Mouse (Mus musculus): Measurements from ENCODE around the gene Cyp2a22. TPM values are rescaled to one million over a fixed set of nuclear protein-coding genes. Genes with fewer than 3 reads are reported as not detected.
"Not testable (repeated sequence)": the region's sequence is repeated elsewhere in the genome, so short reads cannot be mapped to it uniquely, and the experiment has no call there.

Cyp2a22 gene
- not detected in 2 replicates for polyA plus RNA-seq (2012; ENCODE audit: insufficient read depth, low replicate concordance)

DNA sequence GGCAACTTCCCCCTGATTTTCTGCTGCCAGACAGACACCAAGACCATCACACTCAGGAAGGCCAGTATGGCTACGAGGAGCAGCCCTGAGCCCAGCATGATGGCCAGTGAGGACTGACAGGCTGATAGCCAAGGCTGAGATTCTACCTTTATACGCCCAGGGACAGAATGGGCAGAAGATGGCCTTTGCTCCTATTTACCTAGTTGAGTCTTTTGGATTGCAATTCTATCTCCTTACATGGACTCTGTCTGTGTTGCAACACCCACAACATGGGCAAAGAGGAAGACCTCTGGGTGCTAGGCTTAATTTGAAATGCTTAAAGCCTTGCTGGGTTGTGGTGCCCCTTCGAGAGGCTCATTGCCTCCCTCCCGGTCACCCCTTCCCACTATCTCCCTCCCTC is at the start of gene Cyp2a22:
Gene Cyp2a22 (minus strand): TSS at position 123 of the 400 bp plus-strand sequence.
- TF ChIP-seq FLI1 (IDR thresholded peaks at IDR 0.05; ENCODE audit: low read length), result no peak
- no peak for TF ChIP-seq GATA1 (IDR thresholded peaks at IDR 0.05; ENCODE audit: borderline replicate concordance, low read length)
- Histone ChIP-seq H3K36me3 (replicated peaks; ENCODE audit: low read length) (no peaks in the 10 kb centered on the region), H3K9me3 (peaks cover 8% of the 10 kb centered on the region), H3K4me1 (no peaks in the 10 kb centered on the region), H3K4me3 (replicated peaks) (no peak within 1 kb of the TSS), H3K27me3 (replicated peaks) (no peaks in the 10 kb centered on the region)

- H3K9me3 ChIP-seq, result peaks cover 10% of the 10 kb centered on the region
- H3K4me3 ChIP-seq (replicated peaks); H3K27me3 ChIP-seq (replicated peaks); H3K36me3 ChIP-seq (replicated peaks; ENCODE audit: low read length); H3K4me1 ChIP-seq: not testable (repeated sequence)
These were observed 44.0 kb upstream of the Cyp2a22 start for GRCm38 (mm10) chr7:26983151-26983550.

- Histone ChIP-seq H3K36me3 (replicated peaks; ENCODE audit: low read length) (no peaks in the 10 kb centered on the region), H3K4me3 (replicated peaks) (no peak overlapping the region), H3K9me3 (peaks cover 10% of the 10 kb centered on the region), H3K27me3 (replicated peaks) (no peaks in the 10 kb centered on the region), H3K4me1 (no peaks in the 10 kb centered on the region)
- TF ChIP-seq FLI1 (IDR thresholded peaks at IDR 0.05; ENCODE audit: low read length) (no peak), GATA1 (IDR thresholded peaks at IDR 0.05; ENCODE audit: borderline replicate concordance, low read length) (no peak)
These were observed 43.4 kb upstream of the Cyp2a22 start for GRCm38 (mm10) chr7:26982551-26982950.

DNA sequence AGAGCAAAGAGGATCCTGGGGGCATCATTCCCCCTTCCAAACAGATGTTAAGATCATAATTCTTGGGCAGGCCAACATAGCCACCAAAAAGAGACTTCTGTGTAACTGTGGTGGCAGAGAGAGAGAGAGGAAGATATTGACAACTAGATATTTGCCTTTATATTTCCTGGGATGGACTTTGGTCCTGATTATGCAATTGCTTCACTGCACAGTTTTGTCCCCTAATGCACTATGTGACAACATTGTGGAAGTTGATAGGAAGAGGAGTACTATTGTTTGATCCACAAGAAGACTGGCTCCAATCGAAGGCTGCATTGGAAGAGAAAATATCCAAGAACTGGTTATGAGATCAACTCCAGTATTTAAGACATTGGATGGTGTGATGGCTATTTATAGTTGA is 42.8 kb upstream of the Cyp2a22 start:
- not testable (repeated sequence) for H3K4me3 ChIP-seq (replicated peaks); H3K27me3 ChIP-seq (replicated peaks); H3K4me1 ChIP-seq; H3K36me3 ChIP-seq (replicated peaks; ENCODE audit: low read length)
- peaks cover 10% of the 10 kb centered on the region for H3K9me3 ChIP-seq

GRCm38 (mm10) chr7:26981464-26981863 is 42.3 kb upstream of the Cyp2a22 start:
- H3K9me3 ChIP-seq, result peaks cover 10% of the 10 kb centered on the region
- not testable (repeated sequence) for H3K4me1 ChIP-seq; H3K36me3 ChIP-seq (replicated peaks; ENCODE audit: low read length); H3K4me3 ChIP-seq (replicated peaks); H3K27me3 ChIP-seq (replicated peaks)

GRCm38 (mm10) chr7:26962371-26962770 is 23.2 kb upstream of the Cyp2a22 start:
- H3K9me3 ChIP-seq; H3K4me3 ChIP-seq (replicated peaks); H3K27me3 ChIP-seq (replicated peaks); H3K4me1 ChIP-seq; H3K36me3 ChIP-seq (replicated peaks; ENCODE audit: low read length): not testable (repeated sequence)

GRCm38 (mm10) chr7:26953306-26953705 is 14.1 kb upstream of the Cyp2a22 start:
- H3K9me3 ChIP-seq; H3K27me3 ChIP-seq (replicated peaks); H3K4me1 ChIP-seq; H3K4me3 ChIP-seq (replicated peaks); H3K36me3 ChIP-seq (replicated peaks; ENCODE audit: low read length): not testable (repeated sequence)

- not testable (repeated sequence) for H3K4me3 ChIP-seq (replicated peaks); H3K9me3 ChIP-seq; H3K4me1 ChIP-seq; H3K27me3 ChIP-seq (replicated peaks); H3K36me3 ChIP-seq (replicated peaks; ENCODE audit: low read length)
These were observed 13.5 kb upstream of the Cyp2a22 start for GRCm38 (mm10) chr7:26952671-26953070.

DNA sequence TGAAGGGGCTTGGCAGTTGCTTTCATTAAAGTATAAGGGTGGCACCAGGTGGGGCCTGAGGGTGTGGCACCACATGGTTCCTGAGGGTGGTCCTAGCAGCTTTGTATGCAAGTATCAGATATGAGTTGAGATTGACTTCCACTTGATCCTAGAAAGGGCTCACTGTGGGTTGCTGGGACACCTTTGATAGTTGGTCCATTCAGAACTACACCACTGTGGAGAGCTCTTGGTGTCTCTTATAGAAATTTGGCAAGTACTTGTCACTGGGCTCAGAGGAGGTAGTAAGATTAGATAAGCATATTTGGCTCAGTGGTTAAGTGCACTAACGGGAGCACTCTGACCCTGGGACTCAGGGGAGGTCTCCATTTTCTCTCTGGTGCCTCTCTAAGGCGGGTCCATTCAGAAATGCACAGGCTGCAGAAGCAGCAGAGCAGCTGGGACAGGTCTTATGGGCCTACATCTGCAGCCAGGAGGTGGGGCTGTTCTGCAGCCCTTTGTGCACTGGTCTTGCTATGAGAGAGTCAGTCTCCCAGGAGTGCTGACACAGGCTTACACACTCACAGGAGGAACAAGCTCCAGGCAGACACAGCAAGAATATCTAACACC is 2.2 kb upstream of the Cyp2a22 start:
- not testable (repeated sequence) for H3K27me3 ChIP-seq (replicated peaks); H3K4me1 ChIP-seq; H3K4me3 ChIP-seq (replicated peaks); H3K36me3 ChIP-seq (replicated peaks; ENCODE audit: low read length)
- peaks cover 23% of the 10 kb centered on the region for H3K9me3 ChIP-seq

- H3K36me3 ChIP-seq (replicated peaks; ENCODE audit: low read length); H3K4me1 ChIP-seq; H3K27me3 ChIP-seq (replicated peaks); H3K4me3 ChIP-seq (replicated peaks); H3K9me3 ChIP-seq: not testable (repeated sequence)
These were observed 22.1 kb downstream of the Cyp2a22 start for GRCm38 (mm10) chr7:26917114-26917513.

Other genes starting within 250 kb of the Cyp2a22 start
- 0.64 TPM in 1 of 2 replicates, not detected in the other for gene Cyp2b19, start 182.2 kb downstream of the Cyp2a22 start, polyA plus RNA-seq (2012; ENCODE audit: insufficient read depth, low replicate concordance)
- gene Cyp2g1, start 130.5 kb downstream of the Cyp2a22 start, polyA plus RNA-seq (2012; ENCODE audit: insufficient read depth, low replicate concordance), result not detected in 2 replicates
- gene Cyp2a5, start 104.1 kb downstream of the Cyp2a22 start, polyA plus RNA-seq (2012; ENCODE audit: insufficient read depth, low replicate concordance), result not detected in 2 replicates
- not detected in 2 replicates for gene Cyp2a12, start 89.7 kb upstream of the Cyp2a22 start, polyA plus RNA-seq (2012; ENCODE audit: insufficient read depth, low replicate concordance)
- gene Cyp2f2, start 180.5 kb upstream of the Cyp2a22 start, polyA plus RNA-seq (2012; ENCODE audit: insufficient read depth, low replicate concordance), result not detected in 2 replicates
- not detected in 2 replicates for gene Cyp2t4, start 214.3 kb upstream of the Cyp2a22 start, polyA plus RNA-seq (2012; ENCODE audit: insufficient read depth, low replicate concordance)
- 75.2 and 107 TPM in 2 replicates for gene Egln2, start 227.4 kb upstream of the Cyp2a22 start, polyA plus RNA-seq (2012; ENCODE audit: insufficient read depth, low replicate concordance)
- gene Rab4b, start 239.5 kb upstream of the Cyp2a22 start, polyA plus RNA-seq (2012; ENCODE audit: insufficient read depth, low replicate concordance), result 400 and 700 TPM in 2 replicates
- gene Gm21983, start 241.7 kb upstream of the Cyp2a22 start, polyA plus RNA-seq (2012; ENCODE audit: insufficient read depth, low replicate concordance), result not detected in 2 replicates
- not detected in 2 replicates for gene Mia, start 241.8 kb upstream of the Cyp2a22 start, polyA plus RNA-seq (2012; ENCODE audit: insufficient read depth, low replicate concordance)

Measured in megakaryocyte, embryonic 14.5 days (primary cell).